Mouse (Mus musculus): ENCODE measurements around the gene Nrtn. TPM values are rescaled to one million over a fixed set of nuclear protein-coding genes. Genes with fewer than 3 reads are reported as not detected.

Nrtn gene
- polyA plus RNA-seq, 1 experiment from 2014 or later: 1.0 TPM

DNA sequence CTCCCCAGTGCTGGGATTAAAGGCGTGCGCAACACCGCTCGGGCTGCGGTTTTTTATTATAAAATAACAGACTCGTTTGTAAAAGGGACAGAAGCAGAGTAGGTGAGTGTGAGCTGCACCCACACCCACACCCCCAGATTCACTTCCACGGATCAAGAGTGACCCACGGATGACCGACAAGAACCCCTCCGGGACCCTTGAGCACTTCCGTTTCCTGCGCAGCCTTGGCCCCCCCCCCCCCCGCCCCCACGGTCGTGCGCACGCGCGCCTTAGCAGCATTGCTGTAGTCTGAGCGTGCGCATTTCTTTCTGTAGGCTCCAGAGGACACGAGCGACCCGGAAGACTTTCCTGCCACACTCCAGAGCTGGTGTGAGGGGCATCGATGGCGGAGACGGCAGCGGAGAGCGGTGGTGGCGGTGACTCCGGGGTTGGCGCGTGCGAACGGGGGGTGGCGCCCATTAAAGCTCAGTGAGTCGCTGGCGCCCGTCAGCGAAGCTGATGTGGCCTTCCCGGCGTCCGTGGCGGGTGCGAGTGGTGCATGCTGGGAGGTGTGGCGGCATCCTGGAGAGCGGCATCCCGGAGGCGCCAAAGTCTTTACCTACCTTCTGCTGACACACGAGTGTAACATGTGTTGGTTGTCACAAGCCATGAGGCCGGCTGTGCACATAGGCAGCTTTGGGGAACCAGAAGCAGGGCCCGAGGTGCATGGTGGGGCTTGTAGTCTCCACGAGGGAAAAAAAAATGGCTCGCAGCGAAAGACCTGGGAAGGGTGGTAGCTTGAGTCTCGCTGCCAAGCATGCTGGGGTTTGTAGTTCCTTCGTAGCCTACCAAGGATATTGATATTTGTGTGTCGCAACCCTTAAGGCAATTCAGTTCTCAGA, 7.4 kb upstream of the Nrtn start, which contains the start of gene Dus3l:
Gene Dus3l (plus strand): TSS at position 284 of the 881 bp plus-strand sequence.
- H3K36me3 ChIP-seq (ENCODE audit: control insufficient read depth, insufficient read depth): peaks cover 22% of the 10 kb centered on the region
- H3K4me2 ChIP-seq (ENCODE audit: low read depth, low read length): peak within 1 kb of the TSS; percentile 86
- peak within 1 kb of the TSS; percentile 88 for H3K9ac ChIP-seq (ENCODE audit: low read depth, low read length)
- peaks cover 41% of the 10 kb centered on the region for H3K4me1 ChIP-seq (ENCODE audit: control insufficient read depth, low read depth, low read length)
- WGBS (ENCODE audit: insufficient replicate concordance): under 1% methylated on average over 54 of the region's 58 CpGs
- no peaks in the 10 kb centered on the region for H3K27me3 ChIP-seq (ENCODE audit: control insufficient read depth, insufficient read depth, low read depth, low read length)
- peak within 1 kb of the TSS; percentile 87 for H3K4me3 ChIP-seq (ENCODE audit: low read depth, low read length)
- peak within 1 kb of the TSS; percentile 97 for H3K27ac ChIP-seq (ENCODE audit: low read length)
- H3K9me3 ChIP-seq (replicated peaks; ENCODE audit: control insufficient read depth, low read length): no peaks in the 10 kb centered on the region
- peak; percentile 71 for ATAC-seq (ENCODE audit: low read depth)

DNA sequence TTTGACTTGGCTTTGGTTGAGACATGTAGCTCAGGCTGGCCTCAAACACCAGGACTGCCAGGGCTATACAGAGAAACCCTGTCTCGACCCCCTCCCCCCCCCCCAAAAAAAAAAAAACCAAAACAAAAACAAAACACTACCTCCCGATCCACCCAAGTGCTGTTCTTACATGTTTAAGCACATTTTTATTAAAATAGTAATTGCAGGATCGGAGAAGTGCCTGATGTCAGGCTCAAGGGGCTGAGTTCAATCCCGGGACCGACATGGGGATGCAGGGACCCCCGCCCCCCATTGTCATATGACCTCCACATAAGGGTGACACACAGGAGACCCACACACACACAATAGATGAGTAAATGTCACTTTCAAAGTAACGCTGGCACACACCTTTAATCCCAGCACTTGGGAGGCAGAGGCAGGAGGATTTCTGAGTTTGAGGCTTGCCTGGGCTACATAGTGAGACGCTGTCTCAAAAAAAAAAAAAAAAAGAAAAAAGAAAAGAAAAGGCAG, 6.5 kb upstream of the Nrtn start:
- H3K27me3 ChIP-seq (ENCODE audit: control insufficient read depth, insufficient read depth, low read depth, low read length): peaks cover 2% of the 10 kb centered on the region; the same call in 1 of the 2 replicates
- H3K4me3 ChIP-seq (ENCODE audit: low read depth, low read length): peak overlapping the region; percentile 87
- 53% methylated on average over 8 of the region's 8 CpGs for WGBS (ENCODE audit: insufficient replicate concordance)
- H3K4me1 ChIP-seq (ENCODE audit: control insufficient read depth, low read depth, low read length): peaks cover 41% of the 10 kb centered on the region
- H3K4me2 ChIP-seq (ENCODE audit: low read depth, low read length): peak overlapping the region; percentile 86
- H3K9me3 ChIP-seq (replicated peaks; ENCODE audit: control insufficient read depth, low read length): no peaks in the 10 kb centered on the region
- no peak for ATAC-seq (ENCODE audit: low read depth)
- peak overlapping the region; percentile 97 for H3K27ac ChIP-seq (ENCODE audit: low read length)
- peaks cover 13% of the 10 kb centered on the region for H3K36me3 ChIP-seq (ENCODE audit: control insufficient read depth, insufficient read depth)
- H3K9ac ChIP-seq (ENCODE audit: low read depth, low read length): peak overlapping the region; percentile 88; the same call in 1 of the 2 replicates

DNA sequence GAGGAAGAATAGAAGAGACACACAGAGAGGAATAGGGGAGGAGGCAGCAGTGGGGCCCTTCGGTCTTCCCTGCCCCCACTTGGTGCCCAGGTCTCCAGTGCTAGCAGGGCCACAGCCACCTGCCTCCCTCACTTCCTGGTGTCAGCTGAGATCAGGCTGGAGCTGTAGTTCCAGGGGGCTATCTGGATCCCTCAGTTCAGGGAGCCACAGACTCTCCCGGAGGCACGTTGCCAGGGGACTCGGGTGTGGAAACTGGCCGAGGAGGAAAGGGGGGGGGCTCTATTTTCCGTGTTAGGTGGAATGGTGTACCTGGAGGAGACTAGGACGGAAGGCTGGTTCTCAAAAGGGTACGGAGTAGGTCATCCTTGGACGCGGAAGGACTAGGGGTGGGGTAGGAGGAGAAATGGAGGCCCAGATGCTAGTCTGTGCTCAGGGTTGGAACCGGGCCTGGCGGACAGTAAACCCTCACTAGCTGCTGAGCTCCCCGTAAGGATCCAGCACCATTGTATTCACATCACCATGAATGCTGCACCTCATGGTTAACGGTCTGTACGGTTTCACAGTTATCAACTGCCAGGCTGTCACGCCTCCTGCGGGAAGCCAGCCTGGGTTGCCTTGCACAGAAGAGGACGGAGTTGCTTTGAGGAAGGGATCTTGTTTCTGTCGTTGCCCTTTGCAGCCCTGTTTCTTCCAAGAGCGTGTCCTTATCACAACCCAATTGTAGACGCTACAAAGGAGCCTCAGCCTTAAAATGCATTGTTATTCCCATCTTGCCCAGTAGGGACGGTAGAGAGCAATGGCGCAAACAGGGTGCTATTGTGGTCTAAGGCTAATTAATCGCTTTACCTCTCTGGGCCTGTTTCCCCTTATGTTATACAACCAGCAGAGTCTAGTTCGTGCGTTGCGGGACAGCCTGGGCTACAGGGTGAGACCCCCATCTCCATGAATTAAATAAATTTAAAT, 5.7 kb upstream of the Nrtn start:
- peak overlapping the region; percentile 42 for H3K9ac ChIP-seq (ENCODE audit: low read depth, low read length)
- H3K4me1 ChIP-seq (ENCODE audit: control insufficient read depth, low read depth, low read length): peaks cover 47% of the 10 kb centered on the region
- no peak for ATAC-seq (ENCODE audit: low read depth)
- H3K4me2 ChIP-seq (ENCODE audit: low read depth, low read length): peak overlapping the region; percentile 84
- peak overlapping the region; percentile 86 for H3K27ac ChIP-seq (ENCODE audit: low read length)
- H3K27me3 ChIP-seq (ENCODE audit: control insufficient read depth, insufficient read depth, low read depth, low read length): peaks cover 2% of the 10 kb centered on the region; the same call in 1 of the 2 replicates
- H3K9me3 ChIP-seq (replicated peaks; ENCODE audit: control insufficient read depth, low read length): no peaks in the 10 kb centered on the region; the same call in 1 of the 2 replicates
- WGBS (ENCODE audit: insufficient replicate concordance): 27% methylated on average over 27 of the region's 27 CpGs
- peak overlapping the region; percentile 59 for H3K4me3 ChIP-seq (ENCODE audit: low read depth, low read length)
- peaks cover 5% of the 10 kb centered on the region for H3K36me3 ChIP-seq (ENCODE audit: control insufficient read depth, insufficient read depth)

DNA sequence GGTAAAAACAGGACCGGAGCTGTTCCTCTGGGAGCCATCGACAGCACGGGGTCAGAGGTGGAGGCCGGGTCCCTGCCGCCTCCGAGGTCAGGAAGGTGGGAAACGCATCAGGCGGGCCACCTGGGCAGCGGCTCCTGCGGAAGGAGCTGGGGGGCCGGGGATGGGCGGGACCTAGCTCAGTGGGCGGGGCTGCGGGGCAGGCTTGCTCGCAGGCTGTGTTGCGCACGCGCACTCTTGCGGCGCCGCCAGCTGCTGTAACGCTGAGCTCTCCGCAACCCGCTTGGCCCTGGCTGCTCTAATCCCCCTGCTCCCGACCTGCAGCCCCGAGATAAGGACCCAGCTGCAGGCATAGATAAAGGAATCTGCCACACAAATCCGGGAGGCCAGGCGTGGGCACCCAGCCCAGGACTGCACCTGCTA, 4.7 kb upstream of the Nrtn start:
- Histone ChIP-seq H3K36me3 (ENCODE audit: control insufficient read depth, insufficient read depth) (no peaks in the 10 kb centered on the region), H3K4me1 (ENCODE audit: control insufficient read depth, low read depth, low read length) (peaks cover 57% of the 10 kb centered on the region), H3K9me3 (replicated peaks; ENCODE audit: control insufficient read depth, low read length) (no peaks in the 10 kb centered on the region; the same call in 1 of the 2 replicates), H3K4me2 (ENCODE audit: low read depth, low read length) (peak overlapping the region; percentile 84), H3K4me3 (ENCODE audit: low read depth, low read length) (peak overlapping the region; percentile 59), H3K27me3 (ENCODE audit: control insufficient read depth, insufficient read depth, low read depth, low read length) (peaks cover 5% of the 10 kb centered on the region), H3K27ac (ENCODE audit: low read length) (peak overlapping the region; percentile 86), H3K9ac (ENCODE audit: low read depth, low read length) (peak overlapping the region; percentile 56)
- under 1% methylated on average over 26 of the region's 28 CpGs for WGBS (ENCODE audit: insufficient replicate concordance)
- ATAC-seq (ENCODE audit: low read depth): peak; percentile 72

DNA sequence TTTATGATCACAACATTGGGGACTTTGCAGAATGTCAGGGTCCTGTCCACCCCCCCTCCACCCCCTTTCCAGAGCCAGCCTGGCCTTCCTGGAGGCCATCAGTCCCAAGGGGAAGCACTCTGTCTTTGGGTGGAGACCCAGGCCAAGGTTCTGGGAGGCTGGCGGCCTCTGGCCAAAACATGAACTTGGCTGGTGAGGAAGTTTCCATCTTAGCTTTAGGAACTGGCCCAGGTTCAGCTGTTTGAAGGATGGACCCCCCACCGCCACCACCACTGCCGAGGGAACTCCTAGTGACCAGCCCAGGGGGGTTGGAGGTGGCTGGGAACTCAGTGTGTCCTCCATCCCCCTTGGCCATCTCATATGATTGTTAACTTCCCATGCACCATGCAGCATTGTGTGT, 3.7 kb upstream of the Nrtn start:
- Histone ChIP-seq H3K4me3 (ENCODE audit: low read depth, low read length) (no peak overlapping the region), H3K4me1 (ENCODE audit: control insufficient read depth, low read depth, low read length) (peaks cover 61% of the 10 kb centered on the region), H3K4me2 (ENCODE audit: low read depth, low read length) (no peak overlapping the region), H3K27me3 (ENCODE audit: control insufficient read depth, insufficient read depth, low read depth, low read length) (peaks cover 14% of the 10 kb centered on the region), H3K9me3 (replicated peaks; ENCODE audit: control insufficient read depth, low read length) (no peaks in the 10 kb centered on the region; the same call in 1 of the 2 replicates), H3K9ac (ENCODE audit: low read depth, low read length) (no peak overlapping the region), H3K27ac (ENCODE audit: low read length) (no peak overlapping the region), H3K36me3 (ENCODE audit: control insufficient read depth, insufficient read depth) (no peaks in the 10 kb centered on the region)
- WGBS (ENCODE audit: insufficient replicate concordance): 61% methylated on average over 3 of the region's 3 CpGs
- no peak for ATAC-seq (ENCODE audit: low read depth)

DNA sequence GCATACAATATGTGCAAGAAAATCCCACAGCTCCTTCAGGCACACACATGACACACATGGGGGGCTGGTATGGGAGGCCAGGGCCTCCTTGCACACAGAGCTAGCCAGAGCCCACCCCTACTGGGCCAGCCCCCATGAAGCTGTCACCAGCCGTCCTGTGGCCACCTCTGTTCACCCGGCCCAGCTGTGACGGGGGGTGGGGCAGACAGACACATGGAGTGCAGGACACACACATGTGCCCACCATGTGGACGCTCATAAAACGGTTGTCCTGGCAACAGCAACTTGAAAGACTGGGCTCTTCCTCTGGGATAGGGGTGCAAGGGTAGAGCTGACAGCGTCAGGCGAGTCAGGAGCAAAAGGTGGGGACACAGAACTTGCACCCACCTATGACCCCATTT, 1.9 kb upstream of the Nrtn start:
- no peak overlapping the region for H3K27ac ChIP-seq (ENCODE audit: low read length)
- H3K9me3 ChIP-seq (replicated peaks; ENCODE audit: control insufficient read depth, low read length): no peaks in the 10 kb centered on the region; the same call in 1 of the 2 replicates
- H3K4me2 ChIP-seq (ENCODE audit: low read depth, low read length): no peak overlapping the region
- no peak for ATAC-seq (ENCODE audit: low read depth)
- no peak overlapping the region for H3K4me3 ChIP-seq (ENCODE audit: low read depth, low read length)
- no peak overlapping the region for H3K9ac ChIP-seq (ENCODE audit: low read depth, low read length)
- peaks cover 56% of the 10 kb centered on the region for H3K4me1 ChIP-seq (ENCODE audit: control insufficient read depth, low read depth, low read length)
- 65% methylated on average over 7 of the region's 7 CpGs for WGBS (ENCODE audit: insufficient replicate concordance)
- H3K36me3 ChIP-seq (ENCODE audit: control insufficient read depth, insufficient read depth): no peaks in the 10 kb centered on the region
- H3K27me3 ChIP-seq (ENCODE audit: control insufficient read depth, insufficient read depth, low read depth, low read length): peaks cover 32% of the 10 kb centered on the region

DNA sequence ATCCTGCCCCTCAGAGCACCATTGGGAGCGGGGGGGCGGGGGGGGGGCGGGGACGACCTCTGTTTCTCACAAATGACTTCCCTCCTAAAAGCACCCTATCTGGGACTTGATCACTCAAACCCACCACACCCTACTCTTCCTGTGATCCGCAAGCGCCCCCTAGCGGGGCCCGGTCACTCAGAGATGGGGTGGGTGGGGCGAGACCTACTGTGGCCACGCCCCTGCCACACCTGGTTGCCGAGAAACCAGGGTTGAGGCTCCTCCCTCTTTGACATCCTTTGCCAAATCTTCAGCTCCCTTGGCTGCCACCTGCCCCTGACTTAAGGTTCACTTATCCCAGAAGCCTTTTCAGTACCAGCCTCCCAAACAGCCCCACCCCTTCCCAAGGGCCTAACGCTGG, 802 bp upstream of the Nrtn start:
- peak overlapping the region; percentile 95 for H3K4me2 ChIP-seq (ENCODE audit: low read depth, low read length)
- WGBS (ENCODE audit: insufficient replicate concordance): 5% methylated on average over 12 of the region's 12 CpGs
- peak; percentile 12; the same call in 1 of the 2 replicates for ATAC-seq (ENCODE audit: low read depth)
- no peaks in the 10 kb centered on the region for H3K36me3 ChIP-seq (ENCODE audit: control insufficient read depth, insufficient read depth)
- peak overlapping the region; percentile 50; the same call in 1 of the 2 replicates for H3K27ac ChIP-seq (ENCODE audit: low read length)
- H3K9ac ChIP-seq (ENCODE audit: low read depth, low read length): no peak overlapping the region
- peaks cover 44% of the 10 kb centered on the region for H3K27me3 ChIP-seq (ENCODE audit: control insufficient read depth, insufficient read depth, low read depth, low read length)
- no peaks in the 10 kb centered on the region; the same call in 1 of the 2 replicates for H3K9me3 ChIP-seq (replicated peaks; ENCODE audit: control insufficient read depth, low read length)
- H3K4me3 ChIP-seq (ENCODE audit: low read depth, low read length): no peak overlapping the region; the same call in 1 of the 2 replicates
- peaks cover 45% of the 10 kb centered on the region for H3K4me1 ChIP-seq (ENCODE audit: control insufficient read depth, low read depth, low read length)

DNA sequence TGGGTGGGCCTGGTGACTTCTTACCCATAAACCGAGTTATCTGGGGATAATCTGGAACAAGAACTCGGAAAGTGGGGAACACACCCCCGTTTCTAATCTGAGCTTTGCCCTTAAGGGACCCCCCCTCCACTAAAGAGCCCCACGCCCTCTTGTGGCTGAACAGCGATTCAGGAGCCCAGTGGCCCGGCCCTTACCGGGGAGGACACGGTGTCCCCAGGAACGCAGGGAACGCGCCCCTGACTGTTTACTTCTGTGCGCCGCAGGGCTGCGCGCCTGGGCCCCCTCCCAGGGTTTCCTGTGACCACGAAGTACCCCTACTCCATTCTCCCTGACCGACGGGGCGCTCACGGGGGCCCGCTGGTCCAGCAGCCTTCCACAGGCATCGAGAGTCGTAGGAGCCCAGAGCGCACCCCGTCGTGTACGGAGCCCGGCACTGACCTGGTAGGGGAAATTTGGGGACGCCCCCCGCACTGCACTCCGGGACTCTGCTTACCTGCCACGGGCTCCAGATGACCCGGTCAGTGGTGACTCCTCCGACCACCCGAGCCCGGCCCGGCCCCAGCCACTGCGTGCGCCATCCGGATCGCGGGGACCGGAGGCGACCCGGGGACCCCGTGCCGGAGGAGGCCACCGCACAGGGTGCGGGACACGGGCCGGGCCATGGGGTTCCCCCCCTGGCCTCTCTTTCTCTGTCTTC, 479 bp downstream of the Nrtn start:
- H3K27ac ChIP-seq (ENCODE audit: low read length): no peak overlapping the region
- peak overlapping the region; percentile 95 for H3K4me2 ChIP-seq (ENCODE audit: low read depth, low read length)
- H3K9me3 ChIP-seq (replicated peaks; ENCODE audit: control insufficient read depth, low read length): no peaks in the 10 kb centered on the region; the same call in 1 of the 2 replicates
- H3K4me1 ChIP-seq (ENCODE audit: control insufficient read depth, low read depth, low read length): peaks cover 33% of the 10 kb centered on the region
- peaks cover 56% of the 10 kb centered on the region for H3K27me3 ChIP-seq (ENCODE audit: control insufficient read depth, insufficient read depth, low read depth, low read length)
- peak overlapping the region; percentile 60 for H3K9ac ChIP-seq (ENCODE audit: low read depth, low read length)
- H3K4me3 ChIP-seq (ENCODE audit: low read depth, low read length): peak overlapping the region; percentile 58
- no peaks in the 10 kb centered on the region for H3K36me3 ChIP-seq (ENCODE audit: control insufficient read depth, insufficient read depth)
- no peak for ATAC-seq (ENCODE audit: low read depth)
- WGBS (ENCODE audit: insufficient replicate concordance): 1% methylated on average over 51 of the region's 51 CpGs
